Mouse (Mus musculus): ENCODE measurements around the gene Triobp.

DNA sequence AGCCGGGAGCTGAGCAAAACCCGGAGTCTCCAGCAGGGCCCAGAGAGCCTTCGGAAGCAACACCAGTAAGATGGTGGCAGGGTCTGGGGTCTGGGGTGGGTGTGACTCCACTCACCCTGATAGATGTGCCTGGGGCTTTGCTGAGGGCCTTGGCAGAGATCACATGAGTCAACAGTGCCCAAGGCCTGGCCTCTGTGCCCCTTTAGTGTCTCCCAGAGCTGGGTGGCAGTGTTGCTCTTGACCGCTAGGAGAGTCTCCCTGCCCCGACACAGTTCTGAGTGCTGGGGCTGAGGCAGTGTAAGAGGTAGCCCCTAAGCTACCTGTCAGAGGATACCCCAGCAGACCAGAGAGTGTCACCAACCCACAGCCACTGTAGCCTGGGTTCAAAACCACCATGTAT is 54.0 kb downstream of the Triobp start:
- no peak for TF ChIP-seq CTCF (IDR thresholded peaks at IDR 0.05; ENCODE audit: low read depth)
- TF ChIP-seq EP300 (optimal IDR thresholded peaks at IDR 0.05), result no peak
